Comparison of ENCODE assay signal across 8 mouse cellular contexts in genomic region chr4:137388983-137389382, GRCm38 (mm10). TPM values are rescaled to one million over a fixed set of nuclear protein-coding genes. Genes with fewer than 3 reads are reported as not detected.
DNase-seq lines count a peak whose midpoint lies in the region; ATAC-seq and TF ChIP-seq lines count a peak whose summit lies in the region.

No protein-coding gene starts in this region.

- no peak for TF ChIP-seq CTCF in gastrocnemius, adult 2 months (IDR thresholded peaks at IDR 0.05)

- peak overlapping the region; percentile 89 for H3K9ac ChIP-seq in liver, embryonic 16.5 days (ENCODE audit: low read depth, low read length)
- peak overlapping the region; percentile 79; the same call in 1 of the 2 replicates for H3K9ac ChIP-seq in stomach, embryonic 14.5 days (replicated peaks; ENCODE audit: low read depth, low read length)

- WGBS in embryonic facial prominence, embryonic 10.5 days, result 55% methylated on average over 6 of the region's 6 CpGs
- 33% methylated on average over 6 of the region's 6 CpGs for WGBS in liver, embryonic 16.5 days (ENCODE audit: insufficient replicate concordance)
- WGBS in stomach, embryonic 14.5 days, result 44% methylated on average over 6 of the region's 6 CpGs

- H3K4me2 ChIP-seq in liver, embryonic 16.5 days (ENCODE audit: low read depth, low read length), result peak overlapping the region; percentile 95
- peak overlapping the region; percentile 88 for H3K4me2 ChIP-seq in stomach, embryonic 14.5 days (replicated peaks; ENCODE audit: low read depth, low read length)

- peak overlapping the region; percentile 99 for H3K27ac ChIP-seq in gastrocnemius, adult 2 months
- H3K27ac ChIP-seq in embryonic facial prominence, embryonic 10.5 days (replicated peaks), result no peak overlapping the region; the same call in 1 of the 2 replicates
- peak overlapping the region; percentile 97 for H3K27ac ChIP-seq in liver, embryonic 16.5 days (ENCODE audit: low read length)
- H3K27ac ChIP-seq in stomach, embryonic 14.5 days (ENCODE audit: low read length), result no peak overlapping the region

- peaks cover 21% of the 10 kb centered on the region for H3K4me1 ChIP-seq in embryonic facial prominence, embryonic 10.5 days
- peaks cover 19% of the 10 kb centered on the region for H3K4me1 ChIP-seq in liver, embryonic 16.5 days (ENCODE audit: control insufficient read depth, low read depth, low read length)
- H3K4me1 ChIP-seq in stomach, embryonic 14.5 days (ENCODE audit: control insufficient read depth, insufficient read depth, low read length), result peaks cover 5% of the 10 kb centered on the region

- intact Hi-C loops in gastrocnemius, adult 2 months (cut with DNase I), result loop anchor here (5.0 kb wide), 1 partner anchor 77 kb away; no protein-coding TSS in a partner anchor

- peaks cover 16% of the 10 kb centered on the region for H3K36me3 ChIP-seq in embryonic facial prominence, embryonic 10.5 days (replicated peaks)
- H3K36me3 ChIP-seq in liver, embryonic 16.5 days (ENCODE audit: control insufficient read depth, insufficient read depth), result no peaks in the 10 kb centered on the region
- no peaks in the 10 kb centered on the region for H3K36me3 ChIP-seq in stomach, embryonic 14.5 days (ENCODE audit: control insufficient read depth, insufficient read depth, low read length)

- peak; percentile 52 for DNase-seq in gastrocnemius, adult 2 months
- DNase-seq in gastrocnemius, adult 8-10 months (ENCODE audit: low spot score in 2 of 2), result no peak
- no peak for DNase-seq in embryonic facial prominence, embryonic 10.5 days (ENCODE audit: low spot score)
- DNase-seq in induced T-regulatory cell, adult 2 months (ENCODE audit: low read depth), result peak; percentile 59
- no peak for DNase-seq in layer of hippocampus, postnatal 25 days (ENCODE audit: extremely low spot score in 1 of 2, low spot score in 1 of 2)

- peak overlapping the region; percentile 82 for H3K4me3 ChIP-seq in gastrocnemius, adult 2 months
- H3K4me3 ChIP-seq in embryonic facial prominence, embryonic 10.5 days, result peak overlapping the region; percentile 90
- H3K4me3 ChIP-seq in liver, embryonic 16.5 days (ENCODE audit: low read depth, low read length), result peak overlapping the region; percentile 68
- peak overlapping the region; percentile 84 for H3K4me3 ChIP-seq in stomach, embryonic 14.5 days (ENCODE audit: low read depth, low read length)

- H3K9me3 ChIP-seq in embryonic facial prominence, embryonic 10.5 days, result no peaks in the 10 kb centered on the region
- peaks cover 3% of the 10 kb centered on the region for H3K9me3 ChIP-seq in liver, embryonic 16.5 days (replicated peaks; ENCODE audit: control insufficient read depth, low read length)
- H3K9me3 ChIP-seq in stomach, embryonic 14.5 days (ENCODE audit: control insufficient read depth, low read depth, low read length), result no peaks in the 10 kb centered on the region; the same call in 1 of the 2 replicates

- 0 out of 2 replicates have a peak, but pooled peaks have one; percentile 10 for ATAC-seq in liver, embryonic 16.5 days (ENCODE audit: low read depth)
- ATAC-seq in stomach, embryonic 14.5 days (ENCODE audit: insufficient number of reproducible peaks, insufficient read depth, low FRiP score, low read depth), result no peak
- no peak for ATAC-seq in cerebellum, adult (ENCODE audit: insufficient number of reproducible peaks, low FRiP score, low TSS enrichment)

- H3K27me3 ChIP-seq in embryonic facial prominence, embryonic 10.5 days (replicated peaks; ENCODE audit: low read depth, poor library complexity, severe bottlenecking), result no peaks in the 10 kb centered on the region
- no peaks in the 10 kb centered on the region for H3K27me3 ChIP-seq in liver, embryonic 16.5 days (ENCODE audit: control insufficient read depth, insufficient read depth, low read depth, low read length)
- no peaks in the 10 kb centered on the region for H3K27me3 ChIP-seq in stomach, embryonic 14.5 days (ENCODE audit: control insufficient read depth, insufficient read depth, low read length)

RNA-seq across cellular contexts. Expression of gene Cela3a, which starts 20.6 kb away (rescaled TPM):
- total RNA-seq in gastrocnemius, adult 2 months (2021), result not detected
- total RNA-seq in gastrocnemius, adult 8-10 months (2022), result not detected
- polyA plus RNA-seq in embryonic facial prominence, embryonic 10.5 days (2016; fragmentation: Nextera tagmentation; extraction: Ambion mirVana), result not detected in 2 replicates
- not detected in 2 replicates for polyA plus RNA-seq in liver, embryonic 16.5 days (2015; fragmentation: Nextera tagmentation; extraction: Ambion mirVana)
- not detected in 2 replicates for polyA plus RNA-seq in stomach, embryonic 14.5 days (2014; fragmentation: Nextera tagmentation; extraction: Ambion mirVana)
- total RNA-seq in layer of hippocampus, postnatal 25 days (2021), result not detected

RNA-seq across cellular contexts. Expression of gene Cdc42, which starts 31.5 kb away (rescaled TPM):
- total RNA-seq in gastrocnemius, adult 2 months (2021), result 100 to 1,000 TPM; 169 to 187 TPM
- total RNA-seq in gastrocnemius, adult 8-10 months (2022), result 100 to 1,000 TPM; 173 to 188 (median 177) TPM
- polyA plus RNA-seq in embryonic facial prominence, embryonic 10.5 days (2016; fragmentation: Nextera tagmentation; extraction: Ambion mirVana), result 568 and 585 TPM in 2 replicates
- 235 and 242 TPM in 2 replicates for polyA plus RNA-seq in liver, embryonic 16.5 days (2015; fragmentation: Nextera tagmentation; extraction: Ambion mirVana)
- 707 and 719 TPM in 2 replicates for polyA plus RNA-seq in stomach, embryonic 14.5 days (2014; fragmentation: Nextera tagmentation; extraction: Ambion mirVana)
- total RNA-seq in layer of hippocampus, postnatal 25 days (2021), result 100 to 1,000 TPM; 307 to 339 TPM

RNA-seq across cellular contexts. Expression of gene Cela3b, which starts 41.4 kb away (rescaled TPM):
- total RNA-seq in gastrocnemius, adult 2 months (2021), result not detected
- not detected for total RNA-seq in gastrocnemius, adult 8-10 months (2022)
- not detected in 2 replicates for polyA plus RNA-seq in embryonic facial prominence, embryonic 10.5 days (2016; fragmentation: Nextera tagmentation; extraction: Ambion mirVana)
- 0.46 and 6.1 TPM in 2 replicates for polyA plus RNA-seq in liver, embryonic 16.5 days (2015; fragmentation: Nextera tagmentation; extraction: Ambion mirVana)
- polyA plus RNA-seq in stomach, embryonic 14.5 days (2014; fragmentation: Nextera tagmentation; extraction: Ambion mirVana), result 1.0 TPM in 1 of 2 replicates, not detected in the other
- not detected for total RNA-seq in layer of hippocampus, postnatal 25 days (2021)

Comparison
In these comparisons a context has a peak if more than half of its experiments do, and no peak if none do; other contexts are left out.
1. DNase-seq: peak in gastrocnemius, adult 2 months (single experiment) and induced T-regulatory cell, adult 2 months (single experiment); none in gastrocnemius, adult 8-10 months (0 of 2), embryonic facial prominence, embryonic 10.5 days (single experiment) and layer of hippocampus, postnatal 25 days (0 of 2).
2. H3K27ac ChIP-seq: peak in gastrocnemius, adult 2 months (single experiment) and liver, embryonic 16.5 days (single experiment); none in embryonic facial prominence, embryonic 10.5 days (single experiment) and stomach, embryonic 14.5 days (single experiment).
3. Peak in every context shown above with its lines, with median percentiles within 50 percentile points of each other: H3K4me3 ChIP-seq.